Mouse (Mus musculus) CH12.LX (cell line): ENCODE data around the gene Cntn1.

Experiments used
- CHD2 ChIP-seq: IDR thresholded peaks from 2 replicates; pipeline ENCODE4 v1.6.1; 2011; ENCODE audit warnings: low read length, improper control_type of control experiment
- ELF1 ChIP-seq: IDR thresholded peaks from 2 replicates; pipeline ENCODE4 v1.6.1; 2014; ENCODE audit warnings: low read depth, mild to moderate bottlenecking, inconsistent platforms, low read length, improper control_type of control experiment
- IRF4 ChIP-seq: IDR thresholded peaks from 2 replicates; pipeline ENCODE4 v1.6.1; 2014; ENCODE audit warnings: low read depth, mild to moderate bottlenecking, inconsistent platforms, low read length, improper control_type of control experiment

DNA sequence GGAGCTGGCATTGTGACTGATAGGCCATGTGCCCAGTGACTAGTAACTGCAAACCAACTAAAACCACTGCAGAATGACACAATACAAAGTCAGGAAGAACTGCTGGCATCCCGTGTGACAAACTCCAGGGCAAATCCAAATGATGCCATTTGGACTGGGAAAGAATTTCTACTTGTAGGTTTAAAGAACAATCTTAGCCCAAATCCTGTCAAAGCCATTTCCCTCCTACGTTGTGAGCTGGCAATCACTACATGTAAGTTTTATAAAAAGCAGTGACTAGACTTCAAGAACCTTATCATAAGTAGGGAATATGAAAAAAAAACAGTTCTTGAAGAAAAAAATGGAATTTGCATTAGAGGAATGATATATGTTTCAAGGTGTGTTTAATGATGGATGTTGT is 170.5 kb downstream of the Cntn1 start:
- TF ChIP-seq ELF1, result no peak
- TF ChIP-seq CHD2, result no peak
- TF ChIP-seq IRF4, result no peak
